Mouse (Mus musculus): ENCODE results near the gene Tor1aip2. TPM values are rescaled to one million over a fixed set of nuclear protein-coding genes. Genes with fewer than 3 reads are reported as not detected.

Gene Tor1aip2
- total and polyA plus RNA-seq, 3 experiments: 28.7 to 69.5 (median 62.8) TPM

DNA sequence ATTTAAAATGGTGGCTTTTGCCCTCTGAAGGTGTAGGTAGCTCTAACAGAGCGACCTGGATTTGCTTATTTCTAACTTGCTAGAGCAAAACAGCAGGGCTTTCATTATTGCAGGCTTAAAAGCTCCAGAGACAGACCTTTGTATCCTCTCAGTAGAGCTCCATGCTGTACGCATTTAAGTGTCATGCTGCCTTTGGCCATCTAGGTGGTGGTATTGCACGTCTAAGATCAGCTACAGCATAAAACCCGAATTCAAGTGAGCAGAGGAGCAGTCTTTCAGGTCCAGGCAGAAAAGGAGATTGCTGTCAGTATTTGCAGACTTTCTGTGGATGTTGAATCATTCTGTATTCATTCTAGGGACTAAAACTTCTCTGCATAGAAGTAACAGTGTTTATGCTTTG, 7.8 kb downstream of the Tor1aip2 start:
- Histone ChIP-seq H3K36me3 (replicated peaks in 1 of 2; ENCODE audit: control insufficient read depth in 1 of 2, insufficient read depth in 1 of 2, low read length in 1 of 2) (peaks cover 30 to 49% of the 10 kb centered on the region in 2 experiments), H3K4me1 (ENCODE audit: control insufficient read depth in 1 of 2, insufficient read depth in 2 of 2) (peaks cover 4 to 59% of the 10 kb centered on the region in 2 experiments; a peak in 3 of 4 replicates), H3K9ac (ENCODE audit: insufficient read depth, low read depth) (no peak overlapping the region), H3K9me3 (replicated peaks; ENCODE audit: low read length) (no peaks in the 10 kb centered on the region), H3K4me2 (ENCODE audit: insufficient read depth, low read depth, poor library complexity, severe bottlenecking) (no peak overlapping the region), H3K4me3 (replicated peaks in 1 of 3; ENCODE audit: low read depth in 2 of 3, low read length in 2 of 3, poor library complexity in 1 of 3) (no peak overlapping the region), H3K27ac (ENCODE audit: insufficient read depth, low read depth) (no peak overlapping the region), H3K27me3 (replicated peaks) (no peaks in the 10 kb centered on the region), H3K79me2 (replicated peaks; ENCODE audit: control insufficient read depth, extremely low read depth, insufficient read depth, poor library complexity, severe bottlenecking) (peaks cover 79% of the 10 kb centered on the region)
- in situ Hi-C loops (cut with MboI; ENCODE audit: low pct_ligation_motif_present, low pct_unique_long_range_greater_than_20kb, low sequenced_read_pairs): no loop called here
- peak; percentile 75 for DNase-seq (ENCODE audit: extremely low read depth)
- dilution Hi-C loops (cut with MboI; ENCODE audit: extremely low pct_ligation_motif_present, extremely low pct_unique_long_range_greater_than_20kb, low sequenced_read_pairs): no loop called here
- TF ChIP-seq GABPA (IDR thresholded peaks at IDR 0.05; ENCODE audit: insufficient replicate concordance, low read depth, low read length) (no peak), ZNF384 (IDR thresholded peaks at IDR 0.05; ENCODE audit: low read depth, low read length) (no peak), SMC3 (IDR thresholded peaks at IDR 0.05; ENCODE audit: low read depth, low read length) (peak; percentile 32), SIN3A (IDR thresholded peaks at IDR 0.05; ENCODE audit: low read length) (0 out of 2 replicates have a peak, but pooled peaks have one; percentile 29), CHD1 (IDR thresholded peaks at IDR 0.05; ENCODE audit: low read depth, low read length) (no peak), NRF1 (IDR thresholded peaks at IDR 0.05; ENCODE audit: low read depth, low read length) (no peak), MYC (IDR thresholded peaks at IDR 0.05; ENCODE audit: low read depth, low read length) (peak; percentile 48; the same call in 1 of the 2 replicates), CTCF (conservative IDR thresholded peaks at IDR 0.05 in 1 of 2, IDR thresholded peaks at IDR 0.05 in 1 of 2; ENCODE audit: low read depth in 2 of 2, low read length in 2 of 2) (peak; percentile 35 to 68), POLR2AphosphoS2 (IDR thresholded peaks at IDR 0.05; ENCODE audit: low read depth, low read length) (no peak), RAD21 (IDR thresholded peaks at IDR 0.05; ENCODE audit: low read depth, low read length) (peak; percentile 42)

DNA sequence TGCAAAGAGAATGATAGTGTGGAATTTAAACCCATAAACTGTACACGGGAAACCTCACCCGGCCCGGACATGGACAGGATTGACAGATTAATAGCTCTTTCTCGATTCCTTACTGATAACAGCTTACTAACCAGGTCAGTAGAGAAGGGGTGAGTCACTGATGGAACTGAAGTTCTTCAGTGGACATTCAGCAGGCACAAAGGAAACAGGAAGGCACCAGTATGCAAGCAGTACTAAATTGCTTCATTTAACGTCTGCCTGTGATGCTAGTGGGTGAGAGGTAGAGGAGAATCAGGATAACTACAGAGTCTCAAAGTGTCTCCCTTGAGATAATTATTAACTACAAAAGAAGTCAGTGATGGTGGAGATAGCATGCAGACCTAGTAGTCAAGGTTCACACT, 9.0 kb downstream of the Tor1aip2 start:
- Histone ChIP-seq H3K4me1 (ENCODE audit: control insufficient read depth in 1 of 2, insufficient read depth in 2 of 2) (peaks cover 4 to 53% of the 10 kb centered on the region in 2 experiments; a peak in 3 of 4 replicates), H3K79me2 (replicated peaks; ENCODE audit: control insufficient read depth, extremely low read depth, insufficient read depth, poor library complexity, severe bottlenecking) (peaks cover 81% of the 10 kb centered on the region), H3K27ac (ENCODE audit: insufficient read depth, low read depth) (no peak overlapping the region), H3K4me2 (ENCODE audit: insufficient read depth, low read depth, poor library complexity, severe bottlenecking) (no peak overlapping the region), H3K36me3 (replicated peaks in 1 of 2; ENCODE audit: control insufficient read depth in 1 of 2, insufficient read depth in 1 of 2, low read length in 1 of 2) (peaks cover 39 to 60% of the 10 kb centered on the region in 2 experiments), H3K9me3 (replicated peaks; ENCODE audit: low read length) (no peaks in the 10 kb centered on the region), H3K27me3 (replicated peaks) (no peaks in the 10 kb centered on the region), H3K4me3 (replicated peaks in 1 of 3; ENCODE audit: low read depth in 2 of 3, low read length in 2 of 3, poor library complexity in 1 of 3) (no peak overlapping the region), H3K9ac (ENCODE audit: insufficient read depth, low read depth) (no peak overlapping the region)
- in situ Hi-C loops (cut with MboI; ENCODE audit: low pct_ligation_motif_present, low pct_unique_long_range_greater_than_20kb, low sequenced_read_pairs) (no loop called here), dilution Hi-C loops (cut with MboI; ENCODE audit: extremely low pct_ligation_motif_present, extremely low pct_unique_long_range_greater_than_20kb, low sequenced_read_pairs) (no loop called here)
- TF ChIP-seq UBTF (IDR thresholded peaks at IDR 0.05; ENCODE audit: low read depth, low read length): no peak
- TF ChIP-seq IRF4 (IDR thresholded peaks at IDR 0.05; ENCODE audit: low read depth, low read length): no peak
- TF ChIP-seq ZNF384 (IDR thresholded peaks at IDR 0.05; ENCODE audit: low read depth, low read length): no peak
- TF ChIP-seq GABPA (IDR thresholded peaks at IDR 0.05; ENCODE audit: insufficient replicate concordance, low read depth, low read length): no peak
- no peak for TF ChIP-seq EP300 (IDR thresholded peaks at IDR 0.05; ENCODE audit: low read length)
- no peak for TF ChIP-seq CHD2 (IDR thresholded peaks at IDR 0.05; ENCODE audit: low read length)
- no peak for TF ChIP-seq NRF1 (IDR thresholded peaks at IDR 0.05; ENCODE audit: low read depth, low read length)
- TF ChIP-seq CHD1 (IDR thresholded peaks at IDR 0.05; ENCODE audit: low read depth, low read length): no peak
- no peak for DNase-seq (ENCODE audit: extremely low read depth)
